Mouse (Mus musculus) lung, embryonic 16.5 days (tissue): ENCODE measurements around the gene Slc29a2. TPM values are rescaled to one million over a fixed set of nuclear protein-coding genes. Genes with fewer than 3 reads are reported as not detected.
A peak's percentile ranks its signal among the peaks of the same experiment; 100 is the strongest.

Experiments
- ATAC-seq: fragments of 200-750 bp; cut with Nextera tagmentation; 2 replicates; pipeline ENCODE4 v1.8.0; 2017; ENCODE audit warnings: low read depth, mild to moderate bottlenecking, moderate library complexity
- H3K27ac ChIP-seq: fragments of 300-500 bp; sonication (generic); 2 replicates; pipeline ENCODE4 v1.5.1; 2014; ENCODE audit warnings: mild to moderate bottlenecking, control low read depth, low read length
- H3K27me3 ChIP-seq: fragments of 300-500 bp; sonication (generic); 2 replicates; pipeline ENCODE4 v1.6.1; 2014; ENCODE audit warnings: low read depth, low read length, mixed read lengths; ENCODE audit not compliant: control insufficient read depth, insufficient read depth
- H3K36me3 ChIP-seq: fragments of 300-500 bp; sonication (generic); 2 replicates; pipeline ENCODE4 v1.6.1; 2014; ENCODE audit warnings: low read length; ENCODE audit not compliant: control insufficient read depth, insufficient read depth
- H3K4me1 ChIP-seq: fragments of 300-500 bp; sonication (generic); replicated peaks from 2 replicates; pipeline ENCODE4 v1.6.1; 2014; ENCODE audit warnings: low read length, mixed read lengths; ENCODE audit not compliant: control insufficient read depth, insufficient read depth
- H3K4me2 ChIP-seq: fragments of 300-500 bp; sonication (generic); 2 replicates; pipeline ENCODE4 v1.6.1; 2014; ENCODE audit warnings: low read depth, low read length, control low read depth
- H3K4me3 ChIP-seq: fragments of 300-500 bp; sonication (generic); 2 replicates; pipeline ENCODE4 v1.5.1; 2014; ENCODE audit warnings: mild to moderate bottlenecking, low read length, control low read depth
- H3K9ac ChIP-seq: fragments of 300-500 bp; sonication (generic); 2 replicates; pipeline ENCODE4 v1.6.1; 2014; ENCODE audit warnings: low read length, control low read depth
- H3K9me3 ChIP-seq: fragments of 300-500 bp; sonication (generic); 2 replicates; pipeline ENCODE4 v1.6.1; 2016; ENCODE audit warnings: low read length; ENCODE audit not compliant: control insufficient read depth
- WGBS: fragments of 180-500 bp; shearing (Covaris S2); extraction: QIAGEN DNeasy Blood & Tissue Kit; methylation state at CpG from one replicate; pipeline ENCODE4 v1.1.7; 2014; 5-methylcytosine and 5-hydroxymethylcytosine counted together
- polyA plus RNA-seq: library from polyadenylated mRNA; unstranded; fragments of >200 nt; fragmentation: Nextera tagmentation; extraction: Ambion mirVana; gene quantifications from 2 replicates; pipeline ENCODE4 v1.2.1, GENCODE M21; 2015

Gene Slc29a2
- 2.7 and 3.6 TPM in 2 replicates for polyA plus RNA-seq

DNA sequence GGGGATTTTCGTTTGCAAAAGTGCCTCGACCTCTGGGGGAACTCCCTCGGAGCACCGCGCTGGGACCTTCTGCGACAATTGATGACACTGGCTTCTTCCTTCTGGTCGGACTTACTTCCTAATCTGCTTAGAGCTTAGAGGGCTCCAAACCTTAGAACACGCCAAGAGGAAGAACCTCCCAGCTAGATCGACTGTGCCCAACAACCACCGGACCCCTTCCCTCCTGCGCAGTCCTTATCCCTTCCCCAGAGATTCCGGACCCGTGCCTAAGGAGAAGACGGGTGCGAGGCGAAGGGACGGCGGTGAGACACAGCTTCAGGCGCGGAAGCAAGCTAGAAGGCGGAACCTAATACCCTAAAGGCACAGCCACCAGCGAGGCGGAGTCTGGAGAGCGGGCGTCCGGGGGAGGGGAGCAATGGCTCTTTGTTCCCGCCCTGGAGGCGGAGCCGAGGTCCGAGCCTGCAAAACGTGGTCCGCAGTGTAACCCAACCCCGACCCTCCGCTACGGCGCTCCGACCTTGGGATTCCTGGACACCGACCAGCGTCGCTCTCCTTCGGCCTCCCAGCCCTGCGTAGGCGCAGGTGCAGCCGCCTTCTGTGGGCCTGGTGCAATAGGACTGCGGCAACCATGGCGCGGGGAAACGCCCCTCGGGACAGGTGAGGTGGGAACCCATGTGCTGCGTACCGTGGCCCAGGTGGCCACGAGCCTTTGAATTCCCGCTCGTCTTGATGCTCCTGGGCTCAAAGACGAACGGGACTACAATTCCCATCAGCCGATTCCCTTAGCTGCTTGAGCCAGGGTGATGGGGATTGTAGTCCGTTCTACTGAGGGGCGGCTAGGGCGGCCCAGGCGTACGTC, at the start of gene Slc29a2:
Slc29a2 (plus strand) TSS at position 240 of the 859 bp plus-strand sequence.
- H3K9me3 ChIP-seq = no peaks in the 10 kb centered on the region
- ATAC-seq = peak; percentile 98
- H3K36me3 ChIP-seq = 0 out of 2 replicates have a peak, but pooled peaks cover 2% of the 10 kb centered on the region
- H3K9ac ChIP-seq = peak within 1 kb of the TSS; percentile 83
- no peaks in the 10 kb centered on the region for H3K27me3 ChIP-seq
- under 1% methylated on average over 62 of the region's 62 CpGs for WGBS
- peak within 1 kb of the TSS; percentile 78 for H3K4me2 ChIP-seq
- 0 out of 2 replicates have a peak, but pooled peaks cover 6% of the 10 kb centered on the region for H3K4me1 ChIP-seq
- peak within 1 kb of the TSS; percentile 86 for H3K27ac ChIP-seq
- peak within 1 kb of the TSS; percentile 58 for H3K4me3 ChIP-seq

DNA sequence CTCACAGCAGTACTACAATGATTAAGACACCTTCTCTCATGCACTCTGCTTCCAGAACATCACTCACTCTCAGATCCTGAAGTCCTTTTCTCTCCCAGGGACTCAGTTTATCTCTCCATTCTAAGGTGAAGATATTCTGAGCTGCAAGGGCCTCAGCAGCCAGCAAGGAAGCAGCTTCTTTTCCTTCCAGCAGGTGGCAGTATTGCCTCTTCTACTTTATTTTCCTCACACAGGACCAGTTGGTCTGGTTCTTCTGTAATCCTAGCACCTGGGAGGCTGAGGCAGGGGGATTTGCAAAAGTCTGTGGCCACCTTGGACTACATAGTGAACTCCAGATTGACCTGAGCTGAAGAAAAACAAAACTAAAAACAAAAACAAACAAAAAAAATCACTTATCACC, 41.9 kb upstream of the Slc29a2 start:
- Histone ChIP-seq H3K4me2 (no peak overlapping the region), H3K9ac (no peak overlapping the region), H3K4me3 (no peak overlapping the region), H3K27ac (no peak overlapping the region), H3K4me1 (no peaks in the 10 kb centered on the region), H3K27me3 (no peaks in the 10 kb centered on the region; the same call in 1 of the 2 replicates), H3K9me3 (no peaks in the 10 kb centered on the region), H3K36me3 (no peaks in the 10 kb centered on the region)
- ATAC-seq = no peak

- ATAC-seq = peak; percentile 74
- WGBS = 3% methylated on average over 13 of the region's 13 CpGs
- Histone ChIP-seq H3K36me3 (no peaks in the 10 kb centered on the region), H3K4me3 (no peak overlapping the region), H3K9me3 (no peaks in the 10 kb centered on the region), H3K27me3 (peaks cover 23% of the 10 kb centered on the region), H3K9ac (no peak overlapping the region), H3K27ac (no peak overlapping the region), H3K4me1 (no peaks in the 10 kb centered on the region), H3K4me2 (no peak overlapping the region)
These were observed 34.6 kb upstream of the Slc29a2 start for GRCm38 (mm10) chr19:4989013-4989412.

DNA sequence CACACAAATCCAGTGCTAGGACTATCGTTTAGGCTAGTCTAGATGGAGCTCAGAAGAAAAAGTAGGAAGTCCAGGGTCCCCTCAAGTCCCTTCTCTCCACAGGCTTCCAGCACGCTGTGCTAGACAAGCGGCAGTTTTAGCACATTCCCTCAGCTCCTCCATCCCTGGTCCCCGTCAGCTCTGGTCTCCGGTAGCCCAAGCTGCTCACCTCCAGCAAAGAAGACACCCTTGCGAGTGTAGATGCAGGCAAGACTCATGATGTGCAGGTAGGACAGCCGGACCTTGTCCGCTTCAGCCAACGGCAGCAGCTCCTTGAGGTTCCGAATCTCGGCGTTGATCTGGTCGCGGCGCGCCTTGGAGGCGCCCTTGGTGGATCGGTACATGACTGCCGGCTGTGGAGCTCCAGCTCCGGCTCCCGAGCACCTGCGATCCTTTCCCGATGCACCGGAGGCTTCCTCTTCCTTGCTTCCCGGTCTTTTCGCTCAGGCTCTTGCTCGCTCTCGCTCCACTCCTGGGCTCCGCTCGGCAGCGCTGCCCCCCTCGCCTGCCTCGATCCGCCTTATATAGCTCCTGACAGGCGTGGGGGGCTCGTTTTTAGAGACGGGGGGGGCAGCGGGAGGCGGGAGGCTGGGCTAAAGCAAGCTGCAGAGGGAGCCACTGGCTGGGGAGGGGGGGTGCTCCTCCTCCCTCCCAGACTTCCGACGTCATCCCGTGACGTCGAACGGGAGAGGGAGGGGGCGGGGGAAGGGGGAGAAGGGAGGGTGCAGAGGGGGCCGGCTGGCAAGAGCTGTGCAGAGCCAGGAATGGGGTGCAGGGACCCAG, 34.0 kb upstream of the Slc29a2 start:
- no peak overlapping the region for H3K4me3 ChIP-seq
- WGBS = 23% methylated on average over 45 of the region's 47 CpGs
- no peaks in the 10 kb centered on the region for H3K9me3 ChIP-seq
- H3K4me2 ChIP-seq = no peak overlapping the region
- ATAC-seq = no peak
- H3K4me1 ChIP-seq = no peaks in the 10 kb centered on the region
- peaks cover 23% of the 10 kb centered on the region for H3K27me3 ChIP-seq
- no peak overlapping the region for H3K27ac ChIP-seq
- no peaks in the 10 kb centered on the region for H3K36me3 ChIP-seq
- no peak overlapping the region for H3K9ac ChIP-seq

DNA sequence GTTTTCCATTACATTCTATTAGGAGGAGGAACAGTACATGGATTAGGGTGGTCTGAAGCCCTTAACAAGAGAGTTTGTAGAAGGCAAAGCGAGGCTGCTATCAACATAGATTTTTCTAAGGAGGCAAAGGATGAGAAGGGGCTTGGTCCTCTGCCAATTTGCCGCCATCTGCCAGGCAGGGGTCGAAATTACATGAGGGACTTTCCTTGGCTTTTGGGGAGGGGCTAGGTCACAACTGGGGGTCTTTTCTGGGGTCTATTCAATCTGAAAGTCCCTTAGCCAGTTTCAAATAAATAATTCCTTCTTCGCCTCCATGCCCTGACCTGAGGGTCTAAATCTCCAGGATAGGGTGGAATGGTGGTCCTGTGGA, 33.4 kb upstream of the Slc29a2 start, which contains the start of gene Npas4:
Npas4 (minus strand) TSS at position 61 of the 370 bp plus-strand sequence.
- Histone ChIP-seq H3K4me2 (no peak within 1 kb of the TSS), H3K27ac (no peak within 1 kb of the TSS), H3K36me3 (no peaks in the 10 kb centered on the region), H3K9me3 (no peaks in the 10 kb centered on the region), H3K4me3 (no peak within 1 kb of the TSS), H3K27me3 (peaks cover 23% of the 10 kb centered on the region), H3K4me1 (no peaks in the 10 kb centered on the region), H3K9ac (no peak within 1 kb of the TSS)
- no peak for ATAC-seq
- 21% methylated on average over 4 of the region's 4 CpGs for WGBS

DNA sequence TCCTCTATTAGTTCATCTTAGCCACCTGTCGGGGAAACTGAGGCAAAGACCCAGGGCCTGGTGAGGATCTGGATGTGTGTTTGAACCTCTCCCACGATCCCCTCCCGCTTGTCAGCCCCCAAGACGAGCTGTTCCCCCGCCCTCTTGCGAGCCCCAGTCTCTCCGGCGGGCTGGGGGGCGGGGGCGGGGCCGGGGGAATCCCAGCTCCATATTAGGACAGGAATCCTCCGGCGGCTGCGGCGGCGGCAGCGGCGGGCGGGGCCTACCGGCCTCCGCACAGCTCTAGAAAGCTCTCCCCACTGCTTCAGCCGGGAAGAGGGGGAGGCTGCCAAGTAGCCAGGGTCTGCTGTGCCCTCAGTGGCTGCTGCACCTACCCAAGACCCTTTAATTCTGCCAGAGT, 32.9 kb upstream of the Slc29a2 start:
- H3K4me1 ChIP-seq = no peaks in the 10 kb centered on the region
- 1% methylated on average over 12 of the region's 22 CpGs for WGBS
- H3K9me3 ChIP-seq = no peaks in the 10 kb centered on the region
- no peak overlapping the region for H3K4me3 ChIP-seq
- no peak for ATAC-seq
- no peak overlapping the region for H3K4me2 ChIP-seq
- H3K27me3 ChIP-seq = peaks cover 23% of the 10 kb centered on the region
- H3K36me3 ChIP-seq = no peaks in the 10 kb centered on the region
- H3K9ac ChIP-seq = no peak overlapping the region
- H3K27ac ChIP-seq = no peak overlapping the region

DNA sequence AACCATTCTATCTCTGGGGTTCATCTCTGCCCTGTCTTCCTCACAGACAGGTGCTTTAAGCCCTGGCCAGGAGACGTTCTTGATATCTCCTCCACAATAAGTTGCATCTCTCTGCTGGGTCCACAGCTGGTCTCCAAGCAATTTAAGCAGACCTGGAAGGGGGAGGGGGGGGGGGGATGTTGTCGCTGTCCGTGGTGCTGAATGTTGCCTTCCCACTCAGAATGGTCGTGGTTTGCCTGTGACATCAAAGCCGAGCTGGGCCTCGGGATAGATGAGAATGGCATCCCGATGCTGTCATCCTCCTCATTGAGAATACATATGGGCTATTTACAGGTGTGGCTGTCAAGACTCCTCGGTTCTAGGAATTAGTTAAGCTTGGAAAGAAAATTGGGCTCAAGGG, 31.3 kb upstream of the Slc29a2 start:
- Histone ChIP-seq H3K9me3 (no peaks in the 10 kb centered on the region), H3K27ac (no peak overlapping the region), H3K4me3 (no peak overlapping the region), H3K27me3 (peaks cover 23% of the 10 kb centered on the region), H3K4me1 (no peaks in the 10 kb centered on the region), H3K36me3 (no peaks in the 10 kb centered on the region), H3K4me2 (no peak overlapping the region), H3K9ac (no peak overlapping the region)
- no peak for ATAC-seq
- WGBS = 13% methylated on average over 8 of the region's 8 CpGs

- Histone ChIP-seq H3K27me3 (peaks cover 23% of the 10 kb centered on the region), H3K9ac (no peak overlapping the region), H3K27ac (no peak overlapping the region), H3K36me3 (no peaks in the 10 kb centered on the region), H3K4me1 (no peaks in the 10 kb centered on the region), H3K4me2 (no peak overlapping the region), H3K4me3 (no peak overlapping the region), H3K9me3 (no peaks in the 10 kb centered on the region)
- ATAC-seq = peak; percentile 81
- 5% methylated on average over 9 of the region's 9 CpGs for WGBS
These were observed 30.8 kb upstream of the Slc29a2 start for GRCm38 (mm10) chr19:4992904-4993303.

DNA sequence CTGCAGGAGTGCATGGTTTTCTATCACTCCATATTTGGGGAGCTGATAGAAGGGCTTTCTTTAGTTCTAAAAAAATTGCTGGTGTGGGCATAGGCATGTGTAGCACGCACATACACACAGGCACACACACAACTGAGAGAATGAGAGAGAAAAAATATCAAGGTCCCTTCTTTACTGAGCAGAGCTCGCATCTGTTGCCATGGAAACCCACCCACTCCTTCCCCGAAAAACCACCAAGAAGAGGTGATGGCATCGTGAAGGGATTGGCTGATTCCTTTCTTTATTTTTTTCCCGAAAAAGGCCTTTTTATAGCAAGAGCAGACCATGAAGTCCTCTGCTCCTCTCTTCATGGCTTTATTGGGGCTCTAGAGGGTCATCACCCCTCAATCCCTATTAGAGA, 29.6 kb upstream of the Slc29a2 start:
- WGBS = 44% methylated on average over 5 of the region's 5 CpGs
- H3K4me3 ChIP-seq = no peak overlapping the region
- H3K36me3 ChIP-seq = no peaks in the 10 kb centered on the region
- H3K9ac ChIP-seq = no peak overlapping the region
- H3K4me2 ChIP-seq = no peak overlapping the region
- peaks cover 23% of the 10 kb centered on the region for H3K27me3 ChIP-seq
- ATAC-seq = no peak
- H3K4me1 ChIP-seq = no peaks in the 10 kb centered on the region
- H3K27ac ChIP-seq = no peak overlapping the region
- no peaks in the 10 kb centered on the region for H3K9me3 ChIP-seq
